Mouse (Mus musculus) CD4-positive helper T cell, adult 2 months (primary cell): ENCODE measurements around the gene Gnao1.

Source experiments
- DNase-seq: peaks from one replicate; pipeline ENCODE4 v3.0.0-alpha.2; 2012; ENCODE audit warnings: low read depth, missing footprints, low spot score

Gnao1 gene

GRCm38 (mm10) chr8:93984731-93985130 is 175.0 kb downstream of the Gnao1 start:
- no peak for DNase-seq

GRCm38 (mm10) chr8:93989739-93990138 is 180.0 kb downstream of the Gnao1 start:
- DNase-seq, result no peak

- no peak for DNase-seq
Observed at GRCm38 (mm10) chr8:93998961-93999360, 189.2 kb downstream of the Gnao1 start.

- no peak for DNase-seq
Observed at GRCm38 (mm10) chr8:94004139-94004538, 194.4 kb downstream of the Gnao1 start.

- peak; percentile 38 for DNase-seq
Observed at GRCm38 (mm10) chr8:94009243-94009845, 199.6 kb downstream of the Gnao1 start.

- DNase-seq, result peak; percentile 43
Observed at GRCm38 (mm10) chr8:94010101-94010705, 200.4 kb downstream of the Gnao1 start.

- no peak for DNase-seq
Observed at GRCm38 (mm10) chr8:94011076-94012012, 201.6 kb downstream of the Gnao1 start.

- DNase-seq, result peak; percentile 87
Observed at GRCm38 (mm10) chr8:94012013-94012951, 202.5 kb downstream of the Gnao1 start, which contains the start of gene Amfr. Gene Amfr (minus strand): TSS chr8:94012842.

GRCm38 (mm10) chr8:94013026-94013612 is 203.4 kb downstream of the Gnao1 start:
- DNase-seq, result peak; percentile 4
